ENCODE assay signal across 23 mouse cellular contexts in the genomic region with DNA sequence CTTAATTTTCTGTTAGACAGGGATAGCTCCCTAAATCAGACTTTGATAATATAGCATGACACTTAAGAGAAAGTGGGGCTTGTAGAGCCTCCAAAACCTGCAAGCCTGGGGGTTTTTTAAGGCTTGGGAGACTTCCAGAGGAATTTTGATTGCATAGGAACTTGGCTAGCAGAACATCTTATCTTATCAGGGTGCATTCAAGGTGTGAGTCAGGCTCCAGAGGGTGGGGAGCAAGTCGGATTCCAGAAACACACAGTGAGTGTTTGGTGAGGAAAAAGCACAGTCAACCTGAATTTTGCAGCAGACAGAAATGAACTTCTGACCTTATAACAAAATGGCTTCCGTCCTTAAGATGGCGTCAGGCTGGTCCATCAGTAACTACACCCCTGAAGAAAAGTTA. TPM values are rescaled to one million over a fixed set of nuclear protein-coding genes. Genes with fewer than 3 reads are reported as not detected.
DNase-seq lines count a peak whose midpoint lies in the region; ATAC-seq and TF ChIP-seq lines count a peak whose summit lies in the region.
"Had no signal": no experiment of that assay in that cellular context is flagged by ENCODE, and none has a peak within 500 bp of the region (broad histone marks: within the 10 kb centered on the region; RNA-seq: fewer than 3 reads in every experiment).

No protein-coding gene starts in this region.

- no peak overlapping the region for H3K4me3 ChIP-seq in lung, adult 2 months (replicated peaks; ENCODE audit: extremely low read depth, low read depth, low read length)
- H3K4me3 ChIP-seq in intestine, embryonic 16.5 days (ENCODE audit: low read length) = no peak overlapping the region
- H3K4me3 ChIP-seq in stomach, postnatal 0 days (ENCODE audit: low read depth, low read length) = no peak overlapping the region
- H3K4me3 ChIP-seq in embryonic facial prominence, embryonic 10.5 days = no peak overlapping the region
- H3K4me3 ChIP-seq: embryonic facial prominence, embryonic 15.5 days; forebrain, embryonic 10.5 days; limb, embryonic 13.5 days; liver, embryonic 13.5 days; midbrain, embryonic 12.5 days; neural tube, embryonic 12.5 days had no signal

- H3K4me1 ChIP-seq in lung, adult 2 months (ENCODE audit: control insufficient read depth, insufficient read depth, low read length) = no peaks in the 10 kb centered on the region
- H3K4me1 ChIP-seq in intestine, embryonic 16.5 days (ENCODE audit: control insufficient read depth, insufficient read depth, low read length) = no peaks in the 10 kb centered on the region
- no peaks in the 10 kb centered on the region for H3K4me1 ChIP-seq in stomach, postnatal 0 days (replicated peaks; ENCODE audit: control insufficient read depth, insufficient read depth)
- H3K4me1 ChIP-seq in embryonic facial prominence, embryonic 10.5 days = no peaks in the 10 kb centered on the region
- H3K4me1 ChIP-seq: embryonic facial prominence, embryonic 15.5 days; forebrain, embryonic 10.5 days; liver, embryonic 13.5 days had no signal

- ATAC-seq in intestine, embryonic 16.5 days = peak; percentile 82
- peak; percentile 83 for ATAC-seq in stomach, postnatal 0 days (ENCODE audit: low FRiP score, low TSS enrichment)
- no peak for ATAC-seq in erythroblast, adult 5-6 weeks (replicated peaks; ENCODE audit: low FRiP score, poor library complexity, severe bottlenecking)
- ATAC-seq: hindbrain, embryonic 16.5 days; Patski had no signal

- no peaks in the 10 kb centered on the region for H3K9me3 ChIP-seq in intestine, embryonic 16.5 days (ENCODE audit: control insufficient read depth, low read length)
- H3K9me3 ChIP-seq in stomach, postnatal 0 days (ENCODE audit: control insufficient read depth, low read length) = no peaks in the 10 kb centered on the region
- no peaks in the 10 kb centered on the region for H3K9me3 ChIP-seq in embryonic facial prominence, embryonic 10.5 days
- H3K9me3 ChIP-seq: embryonic facial prominence, embryonic 15.5 days; forebrain, embryonic 10.5 days; limb, embryonic 13.5 days; liver, embryonic 13.5 days; midbrain, embryonic 12.5 days; neural tube, embryonic 12.5 days had no signal

- no peak for TF ChIP-seq POLR2A in lung, adult 2 months (IDR thresholded peaks at IDR 0.05; ENCODE audit: borderline replicate concordance, extremely low read depth, low read depth, low read length)

- no peak for TF ChIP-seq CTCF in lung, adult 2 months (IDR thresholded peaks at IDR 0.05; ENCODE audit: insufficient read depth, low read length)
- TF ChIP-seq CTCF in stomach, postnatal 0 days (IDR thresholded peaks at IDR 0.05; ENCODE audit: low read depth) = no peak

- WGBS in lung, adult 2 months = 53% methylated on average over 3 of the region's 3 CpGs
- WGBS in intestine, embryonic 16.5 days = 53% methylated on average over 3 of the region's 3 CpGs
- WGBS in stomach, postnatal 0 days = 57% methylated on average over 3 of the region's 3 CpGs
- 90% methylated on average over 3 of the region's 3 CpGs for WGBS in embryonic facial prominence, embryonic 10.5 days

- H3K36me3 ChIP-seq in intestine, embryonic 16.5 days (ENCODE audit: control insufficient read depth, insufficient read depth, low read length) = no peaks in the 10 kb centered on the region
- no peaks in the 10 kb centered on the region for H3K36me3 ChIP-seq in stomach, postnatal 0 days (ENCODE audit: control insufficient read depth, insufficient read depth, low read length)
- H3K36me3 ChIP-seq in embryonic facial prominence, embryonic 10.5 days (replicated peaks) = no peaks in the 10 kb centered on the region
- H3K36me3 ChIP-seq: embryonic facial prominence, embryonic 15.5 days; forebrain, embryonic 10.5 days; limb, embryonic 13.5 days; liver, embryonic 13.5 days; midbrain, embryonic 12.5 days; neural tube, embryonic 12.5 days had no signal

- H3K4me2 ChIP-seq in intestine, embryonic 16.5 days (ENCODE audit: low read depth, low read length) = no peak overlapping the region
- no peak overlapping the region for H3K4me2 ChIP-seq in stomach, postnatal 0 days (replicated peaks; ENCODE audit: low read depth)
- H3K4me2 ChIP-seq: embryonic facial prominence, embryonic 15.5 days; limb, embryonic 13.5 days; liver, embryonic 13.5 days; midbrain, embryonic 12.5 days; neural tube, embryonic 12.5 days had no signal

- no peak overlapping the region for H3K9ac ChIP-seq in intestine, embryonic 16.5 days (ENCODE audit: low read depth, low read length)
- no peak overlapping the region for H3K9ac ChIP-seq in stomach, postnatal 0 days (ENCODE audit: low read length)
- H3K9ac ChIP-seq: embryonic facial prominence, embryonic 15.5 days; limb, embryonic 13.5 days; liver, embryonic 13.5 days; midbrain, embryonic 12.5 days; neural tube, embryonic 12.5 days had no signal

- no peak for TF ChIP-seq EP300 in stomach, postnatal 0 days (optimal IDR thresholded peaks at IDR 0.05)

- no peaks in the 10 kb centered on the region for H3K27me3 ChIP-seq in intestine, embryonic 16.5 days (replicated peaks; ENCODE audit: control insufficient read depth, insufficient read depth, low read length)
- H3K27me3 ChIP-seq in stomach, postnatal 0 days (ENCODE audit: control insufficient read depth, insufficient read depth, low read length) = no peaks in the 10 kb centered on the region
- H3K27me3 ChIP-seq in embryonic facial prominence, embryonic 10.5 days (replicated peaks; ENCODE audit: low read depth, poor library complexity, severe bottlenecking) = no peaks in the 10 kb centered on the region
- H3K27me3 ChIP-seq: embryonic facial prominence, embryonic 15.5 days; limb, embryonic 13.5 days; liver, embryonic 13.5 days; midbrain, embryonic 12.5 days; neural tube, embryonic 12.5 days; Patski had no signal

- no peak overlapping the region for H3K27ac ChIP-seq in intestine, embryonic 16.5 days (ENCODE audit: low read length)
- no peak overlapping the region for H3K27ac ChIP-seq in stomach, postnatal 0 days (replicated peaks)
- no peak overlapping the region for H3K27ac ChIP-seq in embryonic facial prominence, embryonic 10.5 days (replicated peaks)
- H3K27ac ChIP-seq: embryonic facial prominence, embryonic 15.5 days; forebrain, embryonic 10.5 days; kidney, postnatal 0 days; limb, embryonic 13.5 days; liver, embryonic 13.5 days; midbrain, embryonic 12.5 days; neural tube, embryonic 12.5 days had no signal

- peak; percentile 26 to 38 for DNase-seq in lung, adult 18-20 months
- no peak for DNase-seq in lung, adult 2 months
- peak; percentile 11 for DNase-seq in lung, postnatal 10 days
- peak; percentile 62 for DNase-seq in stomach, postnatal 0 days (ENCODE audit: low spot score)
- no peak for DNase-seq in embryonic facial prominence, embryonic 10.5 days (ENCODE audit: low spot score)
- DNase-seq: adrenal gland, postnatal 10 days; cerebellum, postnatal 10 days; embryo, embryonic 11 days; heart, postnatal 4 days; kidney, adult 18-20 months; layer of hippocampus, postnatal 36 days; liver, embryonic 13.5 days; right cerebral cortex, postnatal 4 days had no signal

RNA-seq across cellular contexts. Expression of a gene that starts 34.5 kb away (rescaled TPM):
- polyA plus RNA-seq in lung, adult 2 months (2012; rRNA removed) = 29.5 and 29.7 TPM in 2 replicates
- 13.4 and 14.2 TPM in 2 replicates for polyA plus RNA-seq in intestine, embryonic 16.5 days (2015; fragmentation: Nextera tagmentation; extraction: Ambion mirVana)
- 36.9 and 40.7 TPM in 2 replicates for polyA plus RNA-seq in stomach, postnatal 0 days (2015; fragmentation: Nextera tagmentation; extraction: Ambion mirVana)
- 21.1 and 27.8 TPM in 2 replicates for total RNA-seq in erythroblast, adult 5-6 weeks (2015; ENCODE audit: low replicate concordance)
- 17.6 and 24.6 TPM in 2 replicates for total RNA-seq in erythroblast, adult 5-6 weeks (2017; ENCODE audit: low replicate concordance)
- 23.6 and 25.2 TPM in 2 replicates for polyA plus RNA-seq in embryonic facial prominence, embryonic 10.5 days (2016; fragmentation: Nextera tagmentation; extraction: Ambion mirVana)

Comparison
In these comparisons a context has a peak if more than half of its experiments do, and no peak if none do; other contexts are left out.
1. DNase-seq: peak in lung, adult 18-20 months (2 of 2), lung, postnatal 10 days (single experiment) and stomach, postnatal 0 days (single experiment); none in lung, adult 2 months (single experiment) and embryonic facial prominence, embryonic 10.5 days (single experiment).